Mouse (Mus musculus) midbrain, embryonic 16.5 days (tissue): ENCODE data around the gene Ubac2. TPM values are rescaled to one million over a fixed set of nuclear protein-coding genes. Genes with fewer than 3 reads are reported as not detected.

Source experiments
- ATAC-seq: fragments of 200-750 bp; cut with Nextera tagmentation; 2 replicates; pipeline ENCODE4 v1.8.0; 2017; ENCODE audit warnings: moderate TSS enrichment
- H3K27ac ChIP-seq: fragments of 300-500 bp; sonication (generic); 2 replicates; pipeline ENCODE4 v1.5.1; 2014; ENCODE audit warnings: mild to moderate bottlenecking, low read length, mixed read lengths
- H3K27me3 ChIP-seq: fragments of 300-500 bp; sonication (generic); 2 replicates; pipeline ENCODE4 v1.6.1; 2014; ENCODE audit warnings: low read depth, low read length, mixed read lengths; ENCODE audit not compliant: control insufficient read depth, insufficient read depth
- H3K36me3 ChIP-seq: fragments of 300-500 bp; sonication (generic); 2 replicates; pipeline ENCODE4 v1.6.1; 2014; ENCODE audit warnings: mild to moderate bottlenecking, low read length, moderate library complexity, mixed read lengths; ENCODE audit not compliant: control insufficient read depth, insufficient read depth
- H3K4me1 ChIP-seq: fragments of 300-500 bp; sonication (generic); 2 replicates; pipeline ENCODE4 v1.6.1; 2014; ENCODE audit warnings: mild to moderate bottlenecking, low read length, mixed read lengths; ENCODE audit not compliant: control insufficient read depth, insufficient read depth
- H3K4me2 ChIP-seq: fragments of 300-500 bp; sonication (generic); 2 replicates; pipeline ENCODE4 v1.6.1; 2014; ENCODE audit warnings: mild to moderate bottlenecking, low read length, mixed read lengths
- H3K4me3 ChIP-seq: fragments of 300-500 bp; sonication (generic); 2 replicates; pipeline ENCODE4 v1.5.1; 2014; ENCODE audit warnings: low read depth, mild to moderate bottlenecking, low read length, moderate library complexity, mixed read lengths
- H3K9ac ChIP-seq: fragments of 300-500 bp; sonication (generic); 2 replicates; pipeline ENCODE4 v1.6.1; 2014; ENCODE audit warnings: low read depth, low read length, mixed read lengths
- H3K9me3 ChIP-seq: fragments of 300-500 bp; sonication (generic); replicated peaks from 2 replicates; pipeline ENCODE4 v1.6.1; 2014; ENCODE audit warnings: mild to moderate bottlenecking, low read length, mixed read lengths; ENCODE audit not compliant: control insufficient read depth, poor library complexity, severe bottlenecking
- WGBS: fragments of 180-500 bp; shearing (Covaris S2); extraction: QIAGEN DNeasy Blood & Tissue Kit; methylation state at CpG from one replicate; pipeline ENCODE4 v1.1.7; 2014; 5-methylcytosine and 5-hydroxymethylcytosine counted together
- polyA plus RNA-seq: library from polyadenylated mRNA; unstranded; fragments of >200 nt; fragmentation: Nextera tagmentation; extraction: Ambion mirVana; gene quantifications from 2 replicates; pipeline ENCODE4 v1.2.1, GENCODE M21; 2015

The Ubac2 gene
- polyA plus RNA-seq, 1 experiment from 2014 or later: 48.5 TPM

DNA sequence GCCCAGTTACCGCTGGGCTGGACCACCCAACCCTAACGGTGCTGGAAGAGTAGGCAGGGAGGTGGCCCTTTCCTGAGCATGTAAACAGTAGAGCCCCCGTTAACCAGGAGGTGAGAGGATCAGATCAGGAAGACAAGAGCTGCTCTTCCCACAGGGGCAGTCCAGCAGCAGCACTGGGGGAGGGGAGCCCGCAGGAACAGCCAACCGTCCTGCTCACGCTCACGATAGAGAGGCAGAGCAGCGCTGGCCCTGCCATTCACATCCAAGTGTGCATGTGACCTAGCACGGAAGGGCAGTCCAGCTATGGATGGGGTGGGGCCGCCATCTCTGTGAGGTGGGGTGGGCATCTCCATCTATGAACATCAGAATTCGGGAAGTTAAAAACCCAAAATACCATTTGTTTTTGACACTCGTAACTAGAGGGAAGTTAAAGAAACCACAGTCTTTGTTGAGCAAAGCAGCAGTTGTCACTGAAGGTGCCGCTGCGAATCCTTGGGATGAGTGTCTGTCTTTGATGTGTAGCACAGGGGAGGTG lies 135.1 kb downstream of the Ubac2 start:
- H3K27me3 ChIP-seq: no peaks in the 10 kb centered on the region
- WGBS: 85% methylated on average over 14 of the region's 14 CpGs

DNA sequence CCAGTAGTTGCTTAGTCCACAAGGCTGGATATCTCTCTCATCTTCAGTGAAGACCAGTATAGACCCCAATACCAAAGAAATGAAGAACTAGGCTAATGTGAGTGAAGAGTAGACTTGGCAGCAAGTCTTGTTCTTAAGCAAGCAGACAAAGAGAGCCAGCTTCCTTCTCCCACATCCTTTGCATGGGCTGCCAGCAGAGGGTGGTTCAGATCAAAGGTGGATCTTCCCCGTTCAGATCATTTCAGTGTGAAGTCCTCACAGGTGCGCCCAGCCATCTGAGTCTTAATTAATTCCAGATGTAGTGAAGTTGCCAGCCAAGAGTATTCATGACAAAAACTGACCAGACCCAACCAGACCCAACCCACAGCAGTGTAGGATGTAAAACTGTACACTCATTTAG lies 139.5 kb downstream of the Ubac2 start:
- 96% methylated on average over 2 of the region's 2 CpGs for WGBS
- no peak overlapping the region for H3K4me2 ChIP-seq
- H3K4me1 ChIP-seq: no peaks in the 10 kb centered on the region
- H3K4me3 ChIP-seq: no peak overlapping the region
- no peaks in the 10 kb centered on the region for H3K27me3 ChIP-seq
- no peak overlapping the region for H3K27ac ChIP-seq
- H3K36me3 ChIP-seq: peaks cover 11% of the 10 kb centered on the region
- no peak for ATAC-seq
- H3K9ac ChIP-seq: no peak overlapping the region
- no peaks in the 10 kb centered on the region for H3K9me3 ChIP-seq

More for the DNA sequence above, 135.1 kb downstream of the Ubac2 start:
- H3K9ac ChIP-seq: no peak overlapping the region
- no peak for ATAC-seq
- no peak overlapping the region for H3K4me2 ChIP-seq
- H3K4me3 ChIP-seq: no peak overlapping the region
- H3K4me1 ChIP-seq: no peaks in the 10 kb centered on the region
- peaks cover 3% of the 10 kb centered on the region for H3K36me3 ChIP-seq
- no peaks in the 10 kb centered on the region for H3K9me3 ChIP-seq
- no peak overlapping the region for H3K27ac ChIP-seq

DNA sequence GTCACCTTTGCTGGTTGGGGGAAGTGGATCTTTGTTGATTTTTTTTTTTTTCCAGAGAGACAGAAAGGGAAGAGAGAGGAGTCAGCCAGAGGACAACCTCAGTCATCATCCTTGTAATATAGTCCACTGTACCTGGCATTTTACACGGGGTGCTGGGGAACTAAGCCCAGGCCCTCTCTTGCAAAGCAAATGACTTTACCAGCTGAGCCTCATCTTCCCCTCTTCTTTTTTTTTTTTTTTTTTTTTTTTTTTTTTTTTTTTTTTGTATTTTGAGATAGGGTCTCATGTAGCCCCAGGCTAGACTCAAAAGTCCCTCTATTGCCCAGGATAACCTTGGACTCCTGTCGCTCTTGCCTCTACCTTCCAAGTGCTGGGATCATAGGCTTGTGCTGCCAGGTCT lies 141.0 kb downstream of the Ubac2 start:
- Histone ChIP-seq H3K4me3 (no peak overlapping the region), H3K9me3 (no peaks in the 10 kb centered on the region), H3K4me1 (no peaks in the 10 kb centered on the region), H3K27ac (no peak overlapping the region), H3K4me2 (no peak overlapping the region), H3K27me3 (no peaks in the 10 kb centered on the region), H3K9ac (no peak overlapping the region), H3K36me3 (peaks cover 11% of the 10 kb centered on the region)
- WGBS: 94% methylated on average over 2 of the region's 2 CpGs
- ATAC-seq: no peak

DNA sequence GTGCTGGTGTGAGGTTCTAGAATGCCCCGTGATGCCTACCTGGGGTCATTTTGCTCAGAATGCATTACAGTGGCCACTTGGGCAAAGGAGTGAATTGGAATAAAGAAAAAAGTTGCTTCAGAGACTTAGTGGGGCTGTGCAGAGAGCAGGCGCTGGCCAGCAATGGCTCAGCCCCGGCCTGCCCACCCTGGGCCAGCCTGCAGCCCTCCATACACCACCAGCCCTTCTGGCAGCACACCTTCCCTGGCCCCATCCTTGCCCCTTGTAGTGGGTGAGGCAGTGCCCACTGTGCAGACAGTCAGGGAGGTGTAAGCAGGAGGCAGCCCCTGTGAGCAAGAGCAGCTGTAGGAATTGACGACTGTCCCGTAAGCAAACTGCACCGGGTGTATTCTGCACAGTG lies 142.1 kb downstream of the Ubac2 start:
- Histone ChIP-seq H3K9ac (no peak overlapping the region), H3K9me3 (no peaks in the 10 kb centered on the region), H3K4me1 (no peaks in the 10 kb centered on the region), H3K36me3 (peaks cover 11% of the 10 kb centered on the region), H3K4me3 (no peak overlapping the region), H3K4me2 (no peak overlapping the region), H3K27ac (no peak overlapping the region), H3K27me3 (no peaks in the 10 kb centered on the region)
- ATAC-seq: no peak
- WGBS: 97% methylated on average over 6 of the region's 6 CpGs

DNA sequence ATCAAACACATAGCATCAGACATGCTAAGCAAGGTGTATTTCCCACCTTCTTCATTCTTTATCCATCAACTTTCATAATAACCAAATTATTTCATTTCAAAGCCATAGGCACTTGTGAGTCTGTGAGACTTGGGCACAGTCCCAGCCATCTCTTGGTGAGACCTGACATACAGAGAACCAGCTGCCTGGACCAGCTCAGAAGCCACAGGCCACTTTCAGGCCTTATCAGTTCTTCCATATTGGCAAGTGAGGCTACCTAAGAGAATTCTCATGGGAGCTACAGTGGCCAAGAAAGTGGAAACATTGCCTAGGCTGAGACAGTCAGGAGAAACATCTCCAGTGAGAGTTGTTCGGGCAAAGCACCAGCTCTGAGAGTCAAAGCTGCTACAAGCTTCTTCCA lies 144.6 kb downstream of the Ubac2 start:
- Histone ChIP-seq H3K27me3 (no peaks in the 10 kb centered on the region), H3K4me1 (no peaks in the 10 kb centered on the region), H3K36me3 (peaks cover 11% of the 10 kb centered on the region), H3K9ac (no peak overlapping the region), H3K4me3 (no peak overlapping the region), H3K4me2 (no peak overlapping the region), H3K27ac (no peak overlapping the region), H3K9me3 (no peaks in the 10 kb centered on the region)
- no peak for ATAC-seq
- 87% methylated on average over 1 of the region's 1 CpGs for WGBS

DNA sequence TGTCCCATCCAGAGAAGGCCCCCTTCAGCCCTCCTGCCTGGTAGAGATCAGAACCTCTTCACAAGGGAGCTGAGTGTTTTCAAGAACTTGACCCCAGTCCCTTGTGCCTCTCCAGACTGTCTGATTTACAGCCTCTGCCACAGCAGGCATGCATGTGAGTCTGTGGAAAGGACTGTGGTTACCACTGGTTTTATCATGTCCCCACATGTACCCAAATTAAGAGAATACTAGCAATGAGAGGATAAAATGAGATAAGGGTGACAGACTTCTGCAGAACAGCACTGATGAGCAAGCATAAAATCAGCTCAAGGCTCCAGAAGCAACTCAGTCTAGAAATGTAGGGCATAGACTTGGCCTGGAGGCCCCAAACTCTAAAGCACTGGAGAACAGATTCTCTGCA lies 145.5 kb downstream of the Ubac2 start:
- H3K4me1 ChIP-seq: no peaks in the 10 kb centered on the region

DNA sequence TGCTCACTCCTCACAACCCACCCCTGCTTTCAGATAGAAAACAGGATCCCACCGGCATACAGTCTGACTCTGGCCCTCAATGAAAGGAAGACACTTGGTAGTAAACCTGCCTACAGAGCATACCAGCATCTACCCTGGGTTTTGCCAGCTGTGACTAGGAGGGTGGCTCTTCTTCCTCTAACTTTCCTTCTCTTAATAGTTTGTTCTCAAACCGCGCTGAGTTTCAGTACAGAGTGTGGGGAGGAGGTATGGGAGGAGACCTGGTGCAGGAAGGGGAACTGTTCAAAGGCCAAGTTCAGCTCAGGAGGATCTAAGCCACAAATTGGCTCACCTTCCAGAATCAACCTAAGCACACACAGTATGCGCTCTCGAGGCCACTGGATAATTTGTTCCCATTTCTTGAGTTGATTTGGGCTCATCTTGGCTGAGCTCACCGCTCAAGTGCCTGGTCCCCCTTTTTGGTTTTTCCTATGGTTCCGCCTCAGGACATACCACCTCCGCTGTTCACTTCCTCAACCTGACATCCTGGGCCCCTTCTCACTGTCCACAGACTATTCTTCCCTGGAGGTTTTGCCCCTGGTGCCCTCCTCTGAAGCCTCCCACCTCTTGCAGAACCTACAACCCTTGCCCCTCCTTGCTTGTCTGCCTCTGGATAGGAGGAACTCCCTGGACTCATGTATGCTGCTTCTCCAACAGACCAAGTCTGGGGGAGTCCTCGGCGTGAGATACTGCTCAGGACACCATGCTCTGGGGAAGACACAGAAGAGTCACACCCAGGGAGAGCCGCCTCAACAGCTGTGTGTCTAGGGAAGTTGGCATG lies 150.7 kb downstream of the Ubac2 start:
- no peak overlapping the region for H3K27ac ChIP-seq
- H3K4me3 ChIP-seq: no peak overlapping the region
- no peak overlapping the region for H3K4me2 ChIP-seq
- H3K9me3 ChIP-seq: no peaks in the 10 kb centered on the region
- no peaks in the 10 kb centered on the region for H3K27me3 ChIP-seq
- 94% methylated on average over 11 of the region's 11 CpGs for WGBS
- no peak overlapping the region for H3K9ac ChIP-seq
- H3K36me3 ChIP-seq: no peaks in the 10 kb centered on the region; the same call in 1 of the 2 replicates
- ATAC-seq: no peak
- H3K4me1 ChIP-seq: no peaks in the 10 kb centered on the region

More for the DNA sequence above, 145.5 kb downstream of the Ubac2 start:
- Histone ChIP-seq H3K9ac (no peak overlapping the region), H3K36me3 (peaks cover 11% of the 10 kb centered on the region), H3K4me2 (no peak overlapping the region), H3K27me3 (no peaks in the 10 kb centered on the region), H3K27ac (no peak overlapping the region), H3K9me3 (no peaks in the 10 kb centered on the region), H3K4me3 (no peak overlapping the region)
- ATAC-seq: no peak

DNA sequence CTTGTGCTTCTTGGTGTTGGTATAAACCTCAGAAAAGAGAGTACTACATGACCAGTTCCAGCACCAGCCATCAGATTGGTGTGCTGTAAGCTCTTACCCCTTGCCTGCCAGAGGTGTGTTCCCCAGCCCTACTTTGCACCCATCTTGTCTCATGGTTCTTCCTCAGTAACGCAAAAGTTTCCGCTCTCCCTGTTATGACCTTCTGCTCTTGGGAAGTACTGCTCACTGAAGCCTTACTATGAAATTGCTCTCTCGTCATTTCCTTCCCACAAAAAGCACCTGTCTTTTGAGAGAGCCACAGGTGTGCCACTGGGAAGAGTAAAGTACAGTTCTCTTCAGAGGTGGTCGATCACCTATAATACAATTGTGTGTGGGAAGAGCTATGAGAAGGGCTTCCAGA lies 151.4 kb downstream of the Ubac2 start:
- no peak overlapping the region for H3K9ac ChIP-seq
- no peak overlapping the region for H3K4me2 ChIP-seq
- H3K27ac ChIP-seq: no peak overlapping the region
- no peaks in the 10 kb centered on the region for H3K36me3 ChIP-seq
- no peak for ATAC-seq
- H3K27me3 ChIP-seq: no peaks in the 10 kb centered on the region
- H3K9me3 ChIP-seq: no peaks in the 10 kb centered on the region
- no peaks in the 10 kb centered on the region for H3K4me1 ChIP-seq
- H3K4me3 ChIP-seq: no peak overlapping the region
- WGBS: 90% methylated on average over 4 of the region's 4 CpGs

DNA sequence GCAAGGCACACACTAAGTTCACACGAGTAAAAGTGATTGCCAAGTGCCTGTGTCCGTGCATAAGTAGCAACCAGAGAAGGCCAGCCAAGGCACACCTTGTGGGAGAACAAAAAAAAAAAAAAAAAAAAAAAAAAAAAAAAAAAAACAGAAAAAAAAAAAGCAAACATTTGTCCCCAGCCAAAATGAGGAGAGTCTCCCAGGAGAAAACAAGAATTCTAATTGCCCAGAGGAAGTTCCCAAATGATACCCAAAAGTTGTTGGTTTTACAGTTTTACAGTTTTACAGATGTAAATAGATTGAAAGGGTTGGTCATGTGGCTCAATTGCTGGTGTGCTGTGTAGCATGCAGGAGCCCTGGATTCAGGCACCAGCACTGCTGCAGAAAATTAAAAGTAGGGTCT lies 153.6 kb downstream of the Ubac2 start:
- no peak for ATAC-seq
- H3K27me3 ChIP-seq: no peaks in the 10 kb centered on the region
- no peak overlapping the region for H3K27ac ChIP-seq
- no peak overlapping the region for H3K4me2 ChIP-seq
- H3K9ac ChIP-seq: no peak overlapping the region
- no peaks in the 10 kb centered on the region for H3K4me1 ChIP-seq
- no peak overlapping the region for H3K4me3 ChIP-seq
- no peaks in the 10 kb centered on the region for H3K9me3 ChIP-seq
- H3K36me3 ChIP-seq: no peaks in the 10 kb centered on the region
- 92% methylated on average over 2 of the region's 2 CpGs for WGBS
